Mouse (Mus musculus): ENCODE data around the gene 1700086D15Rik. TPM values are rescaled to one million over a fixed set of nuclear protein-coding genes. Genes with fewer than 3 reads are reported as not detected.

The 1700086D15Rik gene
- polyA plus RNA-seq (2014; fragmentation: Nextera tagmentation; extraction: Ambion mirVana), result 0.22 and 0.35 TPM in 2 replicates

DNA sequence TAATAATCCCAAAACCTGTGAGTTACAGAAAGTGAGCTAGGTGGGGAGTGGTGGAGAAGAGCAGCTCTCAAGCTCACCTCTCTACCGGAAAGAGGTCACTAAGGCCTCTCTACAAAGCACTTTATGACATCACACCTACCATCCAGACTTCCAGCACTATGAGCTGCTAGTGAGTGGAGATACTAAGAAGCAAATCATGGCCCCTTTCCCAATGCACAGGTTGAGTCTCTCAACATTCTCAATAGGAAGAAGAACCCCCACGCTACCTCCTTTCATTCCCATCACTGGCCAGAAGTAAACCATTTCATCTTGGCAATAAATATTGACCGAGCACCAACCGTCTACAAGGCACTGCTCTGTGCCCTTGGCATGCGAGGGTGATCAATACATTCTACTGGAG lies at the start of gene 1700086D15Rik:
TSS of gene 1700086D15Rik (minus strand) at position 101 of the 400 bp plus-strand sequence.
- Histone ChIP-seq H3K9ac (no peak within 1 kb of the TSS), H3K27ac (ENCODE audit: low read depth) (no peak within 1 kb of the TSS), H3K27me3 (ENCODE audit: insufficient read depth, low read length) (0 out of 2 replicates have a peak, but pooled peaks cover 5% of the 10 kb centered on the region), H3K4me3 (ENCODE audit: low read depth, low read length) (no peak within 1 kb of the TSS), H3K4me1 (ENCODE audit: insufficient read depth) (no peaks in the 10 kb centered on the region), H3K9me3 (ENCODE audit: low read depth, low read length) (no peaks in the 10 kb centered on the region; the same call in 1 of the 2 replicates), H3K4me2 (peak within 1 kb of the TSS; percentile 97), H3K36me3 (ENCODE audit: insufficient read depth) (no peaks in the 10 kb centered on the region)
- no peak for ATAC-seq (ENCODE audit: insufficient read depth)
- TF ChIP-seq CTCF (IDR thresholded peaks at IDR 0.05; ENCODE audit: low read depth), result no peak
- WGBS, result 86% methylated on average over 5 of the region's 5 CpGs
- DNase-seq, result no peak

DNA sequence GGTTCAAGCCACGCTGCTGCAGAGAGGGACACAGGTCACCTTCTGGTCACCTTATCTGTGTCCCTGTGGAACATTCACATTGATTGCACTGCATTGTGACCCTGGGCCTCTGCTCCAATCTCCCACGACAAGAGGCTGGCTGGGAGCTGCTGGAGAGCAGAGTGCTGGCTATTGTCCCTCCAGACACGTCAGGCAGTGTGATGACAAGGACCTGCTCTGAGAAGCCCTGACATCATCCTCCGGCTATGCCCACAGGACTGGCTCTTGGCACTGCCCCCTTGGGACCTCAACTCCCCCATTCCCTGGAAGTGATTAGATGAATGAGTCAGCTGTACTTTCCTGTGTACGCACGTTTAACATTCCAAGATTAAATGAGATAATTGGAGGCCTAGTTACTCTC lies 49.8 kb upstream of the 1700086D15Rik start:
- 42% methylated on average over 6 of the region's 6 CpGs for WGBS
- no peak overlapping the region for H3K27ac ChIP-seq (ENCODE audit: low read depth)
- TF ChIP-seq CTCF (IDR thresholded peaks at IDR 0.05; ENCODE audit: low read depth), result no peak
- H3K9ac ChIP-seq, result no peak overlapping the region
- H3K4me2 ChIP-seq, result no peak overlapping the region
- DNase-seq (no peak), ATAC-seq (ENCODE audit: insufficient read depth) (no peak)
- H3K27me3 ChIP-seq (ENCODE audit: insufficient read depth, low read length), result no peaks in the 10 kb centered on the region
- no peak overlapping the region for H3K4me3 ChIP-seq (ENCODE audit: low read depth, low read length)
- H3K36me3 ChIP-seq (ENCODE audit: insufficient read depth), result no peaks in the 10 kb centered on the region
- peaks cover 11% of the 10 kb centered on the region; the same call in 1 of the 2 replicates for H3K4me1 ChIP-seq (ENCODE audit: insufficient read depth)
- no peaks in the 10 kb centered on the region for H3K9me3 ChIP-seq (ENCODE audit: low read depth, low read length)

DNA sequence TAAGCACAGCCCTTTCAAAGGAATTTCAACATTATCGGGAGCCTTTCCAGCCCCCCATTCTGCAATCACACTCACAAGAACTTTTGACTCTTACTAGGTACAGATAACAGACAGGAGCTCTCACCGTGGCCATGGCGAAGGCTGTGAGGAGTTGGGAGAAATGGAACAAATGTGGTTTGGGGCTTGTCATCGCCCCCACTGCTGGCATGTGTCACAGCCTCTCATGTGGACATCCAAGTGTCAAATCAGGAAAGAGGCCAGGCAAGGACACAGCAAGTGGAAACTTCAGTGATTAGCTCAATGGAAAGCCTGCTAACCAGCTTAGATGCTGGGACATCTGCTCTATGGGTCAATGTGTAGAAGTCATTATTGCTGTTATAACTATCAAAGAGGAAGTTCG lies 45.6 kb upstream of the 1700086D15Rik start:
- H3K27ac ChIP-seq (ENCODE audit: low read depth), result no peak overlapping the region
- no peak for TF ChIP-seq CTCF (IDR thresholded peaks at IDR 0.05; ENCODE audit: low read depth)
- no peak for ATAC-seq (ENCODE audit: insufficient read depth)

DNA sequence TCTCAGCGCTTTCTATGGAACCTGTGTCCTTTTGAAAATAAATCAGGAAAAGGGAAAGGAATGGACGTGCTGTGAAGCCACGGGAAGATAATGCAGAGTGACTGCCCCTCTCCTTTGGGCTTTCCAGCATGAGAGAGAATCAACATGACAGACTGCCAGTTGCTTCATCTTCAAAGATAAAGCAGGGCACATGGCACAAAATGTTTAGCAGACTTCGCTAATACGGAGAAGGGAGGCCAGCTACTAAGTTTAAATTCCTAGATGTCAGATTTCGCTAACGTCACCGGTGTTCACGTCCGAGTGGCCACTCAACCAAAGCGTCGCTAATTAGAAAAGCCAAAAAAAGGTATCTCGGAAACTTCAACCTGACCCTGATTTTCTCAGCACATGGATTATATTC lies 45.0 kb upstream of the 1700086D15Rik start:
- Histone ChIP-seq H3K27ac (ENCODE audit: low read depth) (no peak overlapping the region), H3K9ac (no peak overlapping the region), H3K9me3 (ENCODE audit: low read depth, low read length) (no peaks in the 10 kb centered on the region), H3K4me2 (no peak overlapping the region), H3K36me3 (ENCODE audit: insufficient read depth) (no peaks in the 10 kb centered on the region), H3K4me3 (ENCODE audit: low read depth, low read length) (no peak overlapping the region), H3K4me1 (ENCODE audit: insufficient read depth) (peaks cover 16% of the 10 kb centered on the region), H3K27me3 (ENCODE audit: insufficient read depth, low read length) (no peaks in the 10 kb centered on the region)
- no peak for TF ChIP-seq CTCF (IDR thresholded peaks at IDR 0.05; ENCODE audit: low read depth)
- DNase-seq (no peak), ATAC-seq (ENCODE audit: insufficient read depth) (no peak)
- WGBS, result 40% methylated on average over 13 of the region's 13 CpGs

More for the DNA sequence above, 45.6 kb upstream of the 1700086D15Rik start:
- DNase-seq, result peak; percentile 28
- H3K4me1 ChIP-seq (ENCODE audit: insufficient read depth), result peaks cover 16% of the 10 kb centered on the region
- 47% methylated on average over 5 of the region's 5 CpGs for WGBS
- H3K27me3 ChIP-seq (ENCODE audit: insufficient read depth, low read length), result no peaks in the 10 kb centered on the region
- no peak overlapping the region for H3K4me2 ChIP-seq
- H3K4me3 ChIP-seq (ENCODE audit: low read depth, low read length), result no peak overlapping the region
- no peak overlapping the region for H3K9ac ChIP-seq
- H3K36me3 ChIP-seq (ENCODE audit: insufficient read depth), result no peaks in the 10 kb centered on the region
- no peaks in the 10 kb centered on the region for H3K9me3 ChIP-seq (ENCODE audit: low read depth, low read length)

DNA sequence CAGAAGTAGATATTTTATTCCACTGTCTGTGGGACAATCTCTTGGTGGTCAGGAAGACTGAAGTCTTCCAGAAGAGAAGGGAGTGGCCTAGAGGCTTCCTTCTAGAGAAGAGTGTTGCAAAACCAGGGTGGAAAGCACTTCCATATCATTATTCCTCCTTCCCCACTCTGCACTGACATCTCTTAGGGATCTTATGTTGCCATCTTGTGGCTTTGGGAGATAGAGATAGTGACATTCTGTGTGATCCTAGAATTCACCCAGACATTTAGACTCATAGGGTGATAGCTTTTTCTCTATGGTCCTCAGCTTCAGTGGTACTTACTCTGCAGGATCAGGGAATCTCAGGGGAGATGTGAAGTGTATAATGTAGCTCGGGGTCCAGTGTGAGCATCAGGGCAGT lies 43.3 kb upstream of the 1700086D15Rik start:
- Histone ChIP-seq H3K36me3 (ENCODE audit: insufficient read depth) (no peaks in the 10 kb centered on the region), H3K27me3 (ENCODE audit: insufficient read depth, low read length) (no peaks in the 10 kb centered on the region), H3K4me1 (ENCODE audit: insufficient read depth) (peaks cover 16% of the 10 kb centered on the region), H3K4me3 (ENCODE audit: low read depth, low read length) (no peak overlapping the region), H3K9me3 (ENCODE audit: low read depth, low read length) (no peaks in the 10 kb centered on the region), H3K4me2 (no peak overlapping the region), H3K9ac (no peak overlapping the region), H3K27ac (ENCODE audit: low read depth) (no peak overlapping the region)
- no peak for TF ChIP-seq CTCF (IDR thresholded peaks at IDR 0.05; ENCODE audit: low read depth)
- ATAC-seq (ENCODE audit: insufficient read depth) (no peak), DNase-seq (no peak)
- WGBS, result 85% methylated on average over 1 of the region's 1 CpGs

DNA sequence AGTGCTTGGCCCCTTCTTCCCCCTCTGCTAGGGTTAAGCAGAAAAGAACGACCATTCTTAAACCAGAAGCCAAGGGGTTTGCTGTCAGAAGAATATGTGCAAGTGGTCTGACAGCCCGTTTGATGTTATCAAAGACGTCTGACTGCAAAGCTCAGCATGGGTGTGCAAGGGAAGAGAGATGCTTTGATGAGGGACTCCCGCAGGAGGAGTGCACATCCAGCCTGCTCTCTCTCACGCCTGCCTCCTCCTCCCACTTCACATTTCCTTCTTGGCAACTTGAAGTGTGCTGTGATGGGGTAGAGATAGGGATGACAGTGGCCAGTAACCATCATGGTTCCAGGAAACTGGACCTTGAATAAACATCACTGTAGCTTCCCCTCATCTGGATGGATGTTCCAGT lies 42.5 kb upstream of the 1700086D15Rik start:
- no peak for TF ChIP-seq CTCF (IDR thresholded peaks at IDR 0.05; ENCODE audit: low read depth)
- ATAC-seq (ENCODE audit: insufficient read depth) (peak; percentile 89), DNase-seq (peak; percentile 82)
- Histone ChIP-seq H3K36me3 (ENCODE audit: insufficient read depth) (no peaks in the 10 kb centered on the region), H3K27ac (ENCODE audit: low read depth) (peak overlapping the region; percentile 63; the same call in 1 of the 2 replicates), H3K27me3 (ENCODE audit: insufficient read depth, low read length) (no peaks in the 10 kb centered on the region), H3K9me3 (ENCODE audit: low read depth, low read length) (no peaks in the 10 kb centered on the region), H3K4me3 (ENCODE audit: low read depth, low read length) (no peak overlapping the region), H3K4me2 (no peak overlapping the region), H3K9ac (no peak overlapping the region), H3K4me1 (ENCODE audit: insufficient read depth) (peaks cover 16% of the 10 kb centered on the region)
- WGBS, result 13% methylated on average over 5 of the region's 5 CpGs

DNA sequence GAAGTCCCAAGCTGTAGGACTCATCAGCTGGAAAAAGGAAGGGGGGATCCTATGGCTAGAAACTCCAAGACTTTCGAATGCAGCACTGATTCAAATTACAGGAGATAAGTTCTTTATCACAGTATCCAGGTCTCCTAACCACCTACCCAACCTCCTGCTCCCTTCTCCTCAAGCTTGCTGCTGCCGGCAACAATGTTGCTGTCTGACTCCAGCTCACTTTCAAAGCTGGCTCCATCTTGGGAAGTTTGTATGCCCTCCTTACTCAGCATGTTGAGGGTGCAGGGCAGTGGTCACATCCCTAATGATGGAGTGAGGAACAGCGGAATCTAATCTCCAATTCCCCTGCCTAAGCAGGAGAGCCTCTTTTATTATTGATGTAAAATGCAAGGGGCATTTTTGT lies 38.3 kb upstream of the 1700086D15Rik start:
- DNase-seq (no peak), ATAC-seq (ENCODE audit: insufficient read depth) (no peak)
- H3K9ac ChIP-seq, result no peak overlapping the region
- no peak for TF ChIP-seq CTCF (IDR thresholded peaks at IDR 0.05; ENCODE audit: low read depth)
- peaks cover 5% of the 10 kb centered on the region; the same call in 1 of the 2 replicates for H3K4me1 ChIP-seq (ENCODE audit: insufficient read depth)
- 0 out of 2 replicates have a peak, but pooled peaks cover 3% of the 10 kb centered on the region for H3K36me3 ChIP-seq (ENCODE audit: insufficient read depth)
- H3K27me3 ChIP-seq (ENCODE audit: insufficient read depth, low read length), result no peaks in the 10 kb centered on the region
- no peak overlapping the region for H3K27ac ChIP-seq (ENCODE audit: low read depth)
- 74% methylated on average over 3 of the region's 3 CpGs for WGBS
- no peaks in the 10 kb centered on the region for H3K9me3 ChIP-seq (ENCODE audit: low read depth, low read length)
- no peak overlapping the region for H3K4me3 ChIP-seq (ENCODE audit: low read depth, low read length)
- no peak overlapping the region for H3K4me2 ChIP-seq

Measured in lung, embryonic 14.5 days (tissue).